Comparison of ENCODE assay signal across 8 mouse cellular contexts in genomic region chr14:75753991-75754817, GRCm38 (mm10). TPM values are rescaled to one million over a fixed set of nuclear protein-coding genes. Genes with fewer than 3 reads are reported as not detected.
DNase-seq lines count a peak whose midpoint lies in the region; ATAC-seq lines count a peak whose summit lies in the region.

Gene Cog3, minus strand, starts transcription at chr14:75754517.

- peak within 1 kb of the TSS; percentile 82 for H3K9ac ChIP-seq in hindbrain, embryonic 15.5 days

- H3K27ac ChIP-seq in hindbrain, embryonic 15.5 days (replicated peaks), result peak within 1 kb of the TSS; percentile 84

- no peaks in the 10 kb centered on the region for H3K36me3 ChIP-seq in hindbrain, embryonic 15.5 days

- peak; percentile 98 for ATAC-seq in hindbrain, embryonic 15.5 days (ENCODE audit: low FRiP score, low read depth)

- H3K27me3 ChIP-seq in hindbrain, embryonic 15.5 days, result no peaks in the 10 kb centered on the region

- peak within 1 kb of the TSS; percentile 84 for H3K4me3 ChIP-seq in hindbrain, embryonic 15.5 days

- H3K9me3 ChIP-seq in hindbrain, embryonic 15.5 days, result no peaks in the 10 kb centered on the region

- peak within 1 kb of the TSS; percentile 75 for H3K4me2 ChIP-seq in hindbrain, embryonic 15.5 days

- WGBS in hindbrain, embryonic 15.5 days, result under 1% methylated on average over 78 of the region's 78 CpGs

- H3K4me1 ChIP-seq in hindbrain, embryonic 15.5 days (replicated peaks), result peaks cover 26% of the 10 kb centered on the region

- DNase-seq in T-cell, adult 2 months (ENCODE audit: low spot score), result peak; percentile 96
- DNase-seq in cerebellum, postnatal 36 days, result peak; percentile 97 to 98
- DNase-seq in frontal cortex, postnatal 36 days (ENCODE audit: low spot score in 2 of 2), result peak; percentile 97
- DNase-seq in left cerebral cortex, adult 11 months (ENCODE audit: low spot score), result peak; percentile 95
- DNase-seq in lung, postnatal 4 days, result peak; percentile 98
- peak; percentile 88 for DNase-seq in retina, postnatal 7 days (ENCODE audit: low read depth, low spot score)
- peak; percentile 99 for DNase-seq in urinary bladder, adult 2 months (ENCODE audit: low spot score)

RNA-seq across cellular contexts. Expression of gene Cog3, which starts in this region (rescaled TPM):
- 17.7 and 18.2 TPM in 2 replicates for polyA plus RNA-seq in hindbrain, embryonic 15.5 days (2015; fragmentation: Nextera tagmentation; extraction: Ambion mirVana)
- polyA plus RNA-seq in urinary bladder, adult 2 months (2012; rRNA removed), result 22.4 and 25.1 TPM in 2 replicates

Comparison
In these comparisons a context has a peak if more than half of its experiments do, and no peak if none do; other contexts are left out.
1. Peak in every context shown above with its lines: DNase-seq, ATAC-seq, H3K4me3 ChIP-seq and H3K27ac ChIP-seq.